Mouse (Mus musculus) lung, adult 2 months (tissue): ENCODE data around the gene Mid1. TPM values are rescaled to one million over a fixed set of nuclear protein-coding genes. Genes with fewer than 3 reads are reported as not detected.
A peak's percentile ranks its signal among the peaks of the same experiment; 100 is the strongest.

Experiments
- DNase-seq: peaks from one replicate; pipeline ENCODE4 v3.0.0; 2022
- H3K4me1 ChIP-seq: fragments of 200-500 bp; 2 replicates; pipeline ENCODE4 v1.6.1; 2011; ENCODE audit warnings: low read length; ENCODE audit not compliant: control insufficient read depth, insufficient read depth
- H3K4me3 ChIP-seq: fragments of 200-500 bp; replicated peaks from 2 replicates; pipeline ENCODE3; 2011; ENCODE audit warnings: low read depth, mild to moderate bottlenecking, control low read depth, low read length; ENCODE audit errors: extremely low read depth
- CTCF ChIP-seq: fragments of 200-500 bp; IDR thresholded peaks from 2 replicates; pipeline ENCODE4 v1.5.1; 2011; ENCODE audit warnings: mild to moderate bottlenecking, low read length, control low read depth; ENCODE audit not compliant: insufficient read depth
- POLR2A ChIP-seq: fragments of 200-500 bp; IDR thresholded peaks from 2 replicates; pipeline ENCODE4 v1.6.1; 2011; ENCODE audit warnings: low read depth, mild to moderate bottlenecking, control low read depth, low read length, borderline replicate concordance; ENCODE audit errors: extremely low read depth
- WGBS: fragments of 180-500 bp; shearing (Covaris S2); methylation state at CpG from one replicate; pipeline ENCODE4 v1.1.7; 2018; 5-methylcytosine and 5-hydroxymethylcytosine counted together
- polyA plus RNA-seq: library from polyadenylated mRNA; depleted of rRNA; stranded (reverse); fragments of >200 nt; gene quantifications from 2 replicates; pipeline ENCODE4 v1.2.3, GENCODE M21; 2012

The Mid1 gene
- polyA plus RNA-seq, 1 experiment, result 9.6 TPM

GRCm38 (mm10) chrX:169879481-169880362 lies 194.7 kb downstream of the Mid1 start:
- no peaks in the 10 kb centered on the region for H3K4me1 ChIP-seq
- 27% methylated on average over 36 of the region's 36 CpGs for WGBS
- TF ChIP-seq CTCF, result no peak
- TF ChIP-seq POLR2A, result peak; percentile 45; the same call in 1 of the 2 replicates
- peak overlapping the region; percentile 78 for H3K4me3 ChIP-seq
- DNase-seq, result peak; percentile 79

GRCm38 (mm10) chrX:169880363-169880711 lies 195.3 kb downstream of the Mid1 start:
- peak overlapping the region; percentile 78 for H3K4me3 ChIP-seq
- WGBS, result 24% methylated on average over 13 of the region's 13 CpGs
- H3K4me1 ChIP-seq, result no peaks in the 10 kb centered on the region
- DNase-seq, result peak; percentile 42
- no peak for TF ChIP-seq POLR2A
- TF ChIP-seq CTCF, result no peak

GRCm38 (mm10) chrX:169880826-169881225 lies 195.8 kb downstream of the Mid1 start:
- peak; percentile 42 for DNase-seq
- Histone ChIP-seq H3K4me3 (peak overlapping the region; percentile 48), H3K4me1 (no peaks in the 10 kb centered on the region)
- TF ChIP-seq POLR2A (no peak), CTCF (no peak)
- 37% methylated on average over 10 of the region's 10 CpGs for WGBS

GRCm38 (mm10) chrX:169881253-169882219 lies 196.5 kb downstream of the Mid1 start:
- Histone ChIP-seq H3K4me1 (no peaks in the 10 kb centered on the region), H3K4me3 (no peak overlapping the region)
- 65% methylated on average over 10 of the region's 10 CpGs for WGBS
- TF ChIP-seq POLR2A (no peak), CTCF (no peak)
- peak; percentile 29 for DNase-seq

GRCm38 (mm10) chrX:169882220-169882609 lies 197.2 kb downstream of the Mid1 start:
- Histone ChIP-seq H3K4me3 (no peak overlapping the region), H3K4me1 (no peaks in the 10 kb centered on the region)
- 56% methylated on average over 1 of the region's 1 CpGs for WGBS
- DNase-seq, result no peak
- no peak for TF ChIP-seq CTCF
- no peak for TF ChIP-seq POLR2A

- 58% methylated on average over 8 of the region's 8 CpGs for WGBS
- no peak overlapping the region for H3K4me3 ChIP-seq
- no peaks in the 10 kb centered on the region for H3K4me1 ChIP-seq
- TF ChIP-seq POLR2A, result no peak
- TF ChIP-seq CTCF, result no peak
- DNase-seq, result no peak
Observed at GRCm38 (mm10) chrX:169883536-169884272, 198.7 kb downstream of the Mid1 start.

GRCm38 (mm10) chrX:169890541-169890940 lies 205.5 kb downstream of the Mid1 start:
- H3K4me1 ChIP-seq, result no peaks in the 10 kb centered on the region
- DNase-seq, result no peak
- no peak overlapping the region for H3K4me3 ChIP-seq
- TF ChIP-seq CTCF, result no peak
- no peak for TF ChIP-seq POLR2A
- WGBS, result 64% methylated on average over 4 of the region's 4 CpGs

- H3K4me3 ChIP-seq, result no peak overlapping the region
- no peak for TF ChIP-seq POLR2A
- TF ChIP-seq CTCF, result no peak
- no peaks in the 10 kb centered on the region for H3K4me1 ChIP-seq
- DNase-seq, result no peak
Observed at GRCm38 (mm10) chrX:169892100-169892499, 207.1 kb downstream of the Mid1 start.

- 32% methylated on average over 2 of the region's 2 CpGs for WGBS
- no peaks in the 10 kb centered on the region for H3K4me1 ChIP-seq
- DNase-seq, result no peak
- H3K4me3 ChIP-seq, result peak overlapping the region; percentile 49
- TF ChIP-seq CTCF, result no peak
- TF ChIP-seq POLR2A, result no peak
Observed at GRCm38 (mm10) chrX:169892631-169893030, 207.6 kb downstream of the Mid1 start.
